Mouse (Mus musculus) G1E (cell line): ENCODE results near the gene Srrm4. TPM values are rescaled to one million over a fixed set of nuclear protein-coding genes. Genes with fewer than 3 reads are reported as not detected.

Source experiments
- ATAC-seq: 2 replicates; pipeline ENCODE4 v1.8.0; 2016; ENCODE audit warnings: mild to moderate bottlenecking; ENCODE audit not compliant: insufficient number of reproducible peaks, poor library complexity, low FRiP score, severe bottlenecking; ENCODE audit errors: extremely low read depth
- DNase-seq: peaks from one replicate; pipeline ENCODE4 v3.0.0; 2012; ENCODE audit warnings: low spot score
- H3K27me3 ChIP-seq: 2 replicates; pipeline ENCODE4 v1.6.1; 2012; ENCODE audit warnings: mild to moderate bottlenecking, low read length, inconsistent platforms; ENCODE audit not compliant: insufficient read depth
- H3K36me3 ChIP-seq: replicated peaks from 2 replicates; pipeline ENCODE3; 2012; ENCODE audit warnings: mild to moderate bottlenecking, inconsistent platforms
- H3K4me1 ChIP-seq: 2 replicates; pipeline ENCODE4 v1.6.1; 2012; ENCODE audit warnings: low read depth, low read length, inconsistent platforms, mixed read lengths; ENCODE audit not compliant: insufficient read depth
- H3K4me3 ChIP-seq: 2 replicates; pipeline ENCODE4 v1.5.1; 2012; ENCODE audit warnings: low read depth, mild to moderate bottlenecking, inconsistent platforms, low read length, moderate library complexity, mixed read lengths
- H3K9me3 ChIP-seq: replicated peaks from 2 replicates; pipeline ENCODE4 v1.6.1; 2012; ENCODE audit warnings: inconsistent platforms
- CTCF ChIP-seq: IDR thresholded peaks from 2 replicates; pipeline ENCODE4 v1.5.1; 2012; ENCODE audit warnings: low read depth, low read length, inconsistent platforms, mixed read lengths
- GATA1 ChIP-seq: IDR thresholded peaks from 2 replicates; pipeline ENCODE4 v1.6.1; 2012; ENCODE audit warnings: borderline replicate concordance, low read length, inconsistent platforms, mixed read lengths
- GATA2 ChIP-seq: IDR thresholded peaks from 2 replicates; pipeline ENCODE4 v1.6.1; 2012; ENCODE audit warnings: low read depth, low read length, inconsistent platforms, borderline replicate concordance
- POLR2AphosphoS5 ChIP-seq: IDR thresholded peaks from 2 replicates; pipeline ENCODE4 v1.6.1; 2012; ENCODE audit warnings: low read depth, low read length, inconsistent platforms; ENCODE audit not compliant: insufficient replicate concordance
- TAL1 ChIP-seq: conservative IDR thresholded peaks from 2 replicates; pipeline ENCODE4 v1.6.1; 2012; ENCODE audit warnings: low read depth, low read length, inconsistent platforms, mixed read lengths
- polyA plus RNA-seq: library from polyadenylated mRNA; stranded (reverse); fragments of >175 nt; gene quantifications from 2 replicates; pipeline ENCODE4 v1.2.3, GENCODE M21; 2012
- total RNA-seq, 2 experiments: library from RNA; stranded (forward) in 1 of 2; stranded (reverse) in 1 of 2; fragments of 200-1000 nt in 1 of 2; fragments of >200 nt in 1 of 2; fragmentation: Nextera tagmentation in 1 of 2; gene quantifications; 2 replicates each; pipeline ENCODE4 v1.2.3; 2014 to 2017

Gene Srrm4
- total and polyA plus RNA-seq, 3 experiments, result 0.11 TPM; not detected in 2

DNA sequence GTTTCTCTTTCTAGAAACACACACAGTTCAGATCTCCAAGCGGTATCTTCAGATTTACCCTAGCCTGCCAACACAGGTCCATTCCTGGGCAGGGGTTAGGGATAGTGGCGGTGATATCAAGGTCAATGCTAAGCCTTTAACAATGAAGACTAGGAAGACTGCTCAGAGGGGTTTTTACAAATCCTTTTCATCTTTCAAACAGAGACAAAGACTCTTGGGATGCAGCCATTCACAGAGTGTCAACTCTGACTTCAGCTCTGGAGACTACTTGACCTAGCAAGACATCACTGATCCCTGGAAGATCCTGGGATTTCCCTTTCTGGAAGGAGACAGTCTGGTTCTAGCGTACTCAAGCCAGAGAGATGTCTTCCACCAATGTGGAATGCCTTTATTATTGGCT, 190.8 kb downstream of the Srrm4 start:
- Histone ChIP-seq H3K4me3 (no peak overlapping the region), H3K27me3 (no peaks in the 10 kb centered on the region), H3K4me1 (no peaks in the 10 kb centered on the region), H3K9me3 (peaks cover 81% of the 10 kb centered on the region), H3K36me3 (no peaks in the 10 kb centered on the region)
- DNase-seq (no peak), ATAC-seq (no peak)
- no peak for TF ChIP-seq POLR2AphosphoS5
- no peak for TF ChIP-seq TAL1
- no peak for TF ChIP-seq CTCF
- TF ChIP-seq GATA2, result no peak
- no peak for TF ChIP-seq GATA1

DNA sequence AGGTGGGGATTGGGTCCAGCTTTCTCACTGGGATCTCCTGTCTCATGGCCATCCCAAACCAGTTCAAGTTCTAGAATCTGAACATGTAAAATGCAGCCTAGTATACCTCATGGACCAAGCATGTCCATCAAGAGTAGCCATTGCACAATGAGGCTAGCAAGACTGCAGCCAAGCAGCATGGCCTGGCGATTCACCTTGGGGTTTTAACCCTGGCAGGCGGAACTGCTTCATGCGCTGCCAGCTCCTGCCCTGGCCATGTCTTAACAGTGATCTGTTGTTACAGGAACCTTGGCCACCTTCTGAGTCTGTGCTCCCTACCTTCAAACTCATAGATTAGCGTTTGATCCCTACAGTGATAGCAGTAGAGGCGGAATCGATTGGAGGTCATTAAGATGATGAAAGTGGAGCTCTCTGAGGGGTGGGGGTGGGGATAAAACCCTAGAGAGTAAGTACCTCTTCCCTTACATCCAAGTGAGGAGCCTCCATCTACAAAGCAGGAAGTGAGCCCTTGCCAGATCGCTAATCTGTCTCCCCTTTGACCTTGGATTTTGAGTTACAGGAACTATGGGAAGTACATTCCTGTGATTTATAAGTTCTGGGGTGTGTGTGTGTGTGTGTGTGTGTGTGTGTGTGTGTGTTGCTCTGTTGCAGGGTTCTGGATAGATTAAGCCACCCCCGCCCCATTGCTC, 191.4 kb downstream of the Srrm4 start:
- ATAC-seq (no peak), DNase-seq (no peak)
- Histone ChIP-seq H3K4me1 (no peaks in the 10 kb centered on the region), H3K4me3 (no peak overlapping the region), H3K9me3 (peaks cover 81% of the 10 kb centered on the region), H3K36me3 (no peaks in the 10 kb centered on the region), H3K27me3 (no peaks in the 10 kb centered on the region)
- TF ChIP-seq GATA1 (no peak), POLR2AphosphoS5 (no peak), TAL1 (no peak), GATA2 (no peak), CTCF (no peak)

DNA sequence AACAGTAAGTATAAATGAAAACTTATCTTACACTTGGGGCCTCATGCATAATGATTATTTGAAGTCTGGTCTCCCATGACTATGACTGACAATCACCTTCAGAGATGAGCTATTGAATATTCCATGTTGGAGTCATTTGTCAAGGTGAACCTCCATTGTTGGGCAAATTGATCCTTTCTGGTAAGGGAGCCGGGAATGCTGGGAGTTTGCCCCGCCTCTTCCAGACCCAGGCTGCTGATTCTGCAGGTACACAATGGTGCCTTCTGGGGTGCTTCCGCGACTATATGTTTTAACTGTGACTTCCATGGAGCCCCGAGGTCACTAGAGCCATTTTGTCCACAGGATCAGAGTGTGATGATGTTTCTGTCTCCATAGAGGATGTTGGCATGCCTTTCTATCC, 195.5 kb downstream of the Srrm4 start:
- ATAC-seq, result no peak
- no peaks in the 10 kb centered on the region for H3K4me1 ChIP-seq
- no peak for DNase-seq
- H3K27me3 ChIP-seq, result no peaks in the 10 kb centered on the region
- TF ChIP-seq TAL1 (no peak), GATA1 (no peak), CTCF (no peak), GATA2 (no peak), POLR2AphosphoS5 (no peak)
- no peaks in the 10 kb centered on the region for H3K36me3 ChIP-seq
- H3K9me3 ChIP-seq, result peaks cover 78% of the 10 kb centered on the region
- H3K4me3 ChIP-seq, result no peak overlapping the region

DNA sequence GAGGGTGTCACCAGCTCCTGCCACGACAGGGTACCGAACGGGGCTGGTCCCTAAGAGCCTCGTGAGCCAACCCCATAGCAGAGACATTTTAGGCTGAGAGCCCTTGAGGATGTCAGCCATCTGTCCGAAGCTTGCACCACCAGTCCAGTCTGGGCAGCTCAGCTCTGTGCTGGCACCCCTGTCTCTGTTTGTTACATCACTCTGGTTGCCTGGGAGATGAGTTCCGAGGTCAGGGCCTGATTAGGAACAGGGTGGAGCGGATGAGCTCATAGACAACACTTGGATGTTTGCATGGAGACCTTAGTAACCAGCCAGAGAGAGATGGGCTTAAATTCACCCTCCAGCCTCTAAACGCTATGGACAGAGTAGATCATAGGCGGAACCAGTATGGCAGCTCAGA, 199.0 kb downstream of the Srrm4 start:
- H3K9me3 ChIP-seq, result peaks cover 75% of the 10 kb centered on the region
- no peaks in the 10 kb centered on the region for H3K36me3 ChIP-seq
- no peaks in the 10 kb centered on the region for H3K27me3 ChIP-seq
- no peak for TF ChIP-seq POLR2AphosphoS5
- TF ChIP-seq GATA2, result no peak
- DNase-seq, result no peak
- no peak for ATAC-seq
- no peak overlapping the region for H3K4me3 ChIP-seq
- H3K4me1 ChIP-seq, result no peaks in the 10 kb centered on the region

DNA sequence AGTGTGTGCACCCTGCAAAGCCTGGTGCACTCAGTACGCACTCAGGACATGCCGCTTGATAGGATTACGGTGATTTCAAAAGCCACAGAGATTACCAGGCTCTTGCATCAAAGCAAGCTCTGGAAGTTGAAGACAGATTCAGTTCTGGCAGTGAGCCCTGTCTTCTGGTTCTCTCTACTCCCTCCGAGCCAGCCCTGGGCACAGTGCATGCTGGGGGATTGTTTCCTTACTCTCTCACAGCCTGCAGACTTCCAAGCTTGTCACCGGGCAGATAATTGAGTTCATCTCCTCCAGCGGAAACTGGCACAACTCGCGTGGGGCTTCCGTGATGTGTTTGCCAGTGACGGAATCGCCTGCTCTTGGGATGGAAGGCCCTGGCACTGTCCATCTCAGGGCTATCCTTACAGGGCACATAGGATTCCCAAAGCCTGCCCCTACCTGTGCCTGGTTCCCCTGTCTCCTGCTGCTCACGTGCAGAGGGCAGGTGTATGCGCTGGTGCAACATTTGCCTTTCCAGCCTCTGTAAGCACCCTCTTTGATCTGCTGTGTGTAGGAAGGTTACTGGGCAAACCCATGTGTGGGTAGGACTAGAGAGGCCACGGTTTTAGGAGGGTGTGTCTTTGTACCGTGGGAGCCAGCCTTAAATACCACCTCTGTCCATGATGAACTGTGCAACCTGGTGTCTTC, 201.6 kb downstream of the Srrm4 start:
- Histone ChIP-seq H3K4me3 (no peak overlapping the region), H3K27me3 (no peaks in the 10 kb centered on the region), H3K4me1 (no peaks in the 10 kb centered on the region), H3K36me3 (no peaks in the 10 kb centered on the region), H3K9me3 (peaks cover 74% of the 10 kb centered on the region)
- no peak for DNase-seq
- no peak for TF ChIP-seq CTCF
- TF ChIP-seq GATA2, result no peak
- no peak for TF ChIP-seq TAL1
- TF ChIP-seq GATA1, result no peak
- no peak for TF ChIP-seq POLR2AphosphoS5
- no peak for ATAC-seq

DNA sequence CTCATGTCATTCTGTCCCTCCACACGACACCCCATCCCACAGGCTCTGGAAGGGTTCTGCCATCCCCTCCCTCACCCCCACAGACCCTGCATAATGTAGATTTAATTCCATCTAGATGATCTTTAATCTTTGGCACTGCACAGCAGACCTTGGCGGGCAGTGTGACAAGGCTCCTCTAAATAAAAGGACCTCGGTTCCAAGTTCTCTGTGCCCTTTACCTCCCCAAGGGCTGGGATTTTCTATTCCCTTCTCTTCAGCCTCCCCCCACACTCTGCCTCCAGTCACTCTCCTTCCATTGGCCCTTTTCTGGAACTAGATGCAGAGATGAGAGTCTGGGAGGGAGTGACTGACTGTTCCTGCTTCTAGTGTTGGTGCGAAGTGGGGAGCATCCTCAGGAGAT, 202.3 kb downstream of the Srrm4 start:
- peaks cover 71% of the 10 kb centered on the region for H3K9me3 ChIP-seq
- no peaks in the 10 kb centered on the region for H3K27me3 ChIP-seq
- H3K4me1 ChIP-seq, result no peaks in the 10 kb centered on the region
- no peaks in the 10 kb centered on the region for H3K36me3 ChIP-seq
- ATAC-seq, result no peak
- TF ChIP-seq POLR2AphosphoS5 (no peak), CTCF (no peak), GATA1 (no peak), GATA2 (no peak), TAL1 (no peak)
- no peak overlapping the region for H3K4me3 ChIP-seq
- no peak for DNase-seq

Other genes starting within 250 kb of the Srrm4 start
- not detected in 2 replicates for gene Hspb8, start 169.0 kb downstream of the Srrm4 start, total RNA-seq (2014; fragmentation: Nextera tagmentation)
- 0.16 TPM in 1 of 2 replicates, not detected in the other for gene Hspb8, start 169.0 kb downstream of the Srrm4 start, total RNA-seq (2017)
- not detected in 2 replicates for gene Hspb8, start 169.0 kb downstream of the Srrm4 start, polyA plus RNA-seq